Mouse (Mus musculus): ENCODE results near the gene Il6st. TPM values are rescaled to one million over a fixed set of nuclear protein-coding genes. Genes with fewer than 3 reads are reported as not detected.
A peak's percentile ranks its signal among the peaks of the same experiment; 100 is the strongest.

Il6st gene
- total RNA-seq, 1 experiment from 2014 or later = 23.8 TPM

GRCm38 (mm10) chr13:112469491-112469890 lies 5.6 kb downstream of the Il6st start:
- ATAC-seq (replicated peaks in 1 of 2; ENCODE audit: insufficient read depth in 1 of 2, low FRiP score in 2 of 2, low TSS enrichment in 1 of 2, low read depth in 1 of 2, poor library complexity in 2 of 2, severe bottlenecking in 2 of 2) = no peak

- ATAC-seq (replicated peaks in 1 of 2; ENCODE audit: insufficient read depth in 1 of 2, low FRiP score in 2 of 2, low TSS enrichment in 1 of 2, low read depth in 1 of 2, poor library complexity in 2 of 2, severe bottlenecking in 2 of 2) = no peak
Observed at GRCm38 (mm10) chr13:112471201-112471600, 7.3 kb downstream of the Il6st start.

- no peak for ATAC-seq (replicated peaks in 1 of 2; ENCODE audit: insufficient read depth in 1 of 2, low FRiP score in 2 of 2, low TSS enrichment in 1 of 2, low read depth in 1 of 2, poor library complexity in 2 of 2, severe bottlenecking in 2 of 2)
Observed at GRCm38 (mm10) chr13:112472401-112473023, 8.6 kb downstream of the Il6st start.

- ATAC-seq (replicated peaks in 1 of 2; ENCODE audit: insufficient read depth in 1 of 2, low FRiP score in 2 of 2, low TSS enrichment in 1 of 2, low read depth in 1 of 2, poor library complexity in 2 of 2, severe bottlenecking in 2 of 2) = peak in 1 of 2 experiments; percentile 10; a peak in 1 of 4 replicates
Observed at GRCm38 (mm10) chr13:112473757-112474755, 10.2 kb downstream of the Il6st start.

- ATAC-seq (replicated peaks in 1 of 2; ENCODE audit: insufficient read depth in 1 of 2, low FRiP score in 2 of 2, low TSS enrichment in 1 of 2, low read depth in 1 of 2, poor library complexity in 2 of 2, severe bottlenecking in 2 of 2) = no peak
Observed at GRCm38 (mm10) chr13:112479032-112479431, 15.2 kb downstream of the Il6st start.

GRCm38 (mm10) chr13:112479926-112480325 lies 16.1 kb downstream of the Il6st start:
- ATAC-seq (replicated peaks in 1 of 2; ENCODE audit: insufficient read depth in 1 of 2, low FRiP score in 2 of 2, low TSS enrichment in 1 of 2, low read depth in 1 of 2, poor library complexity in 2 of 2, severe bottlenecking in 2 of 2) = no peak

GRCm38 (mm10) chr13:112482525-112482924 lies 18.7 kb downstream of the Il6st start:
- no peak for ATAC-seq (replicated peaks in 1 of 2; ENCODE audit: insufficient read depth in 1 of 2, low FRiP score in 2 of 2, low TSS enrichment in 1 of 2, low read depth in 1 of 2, poor library complexity in 2 of 2, severe bottlenecking in 2 of 2)

- no peak for ATAC-seq (replicated peaks in 1 of 2; ENCODE audit: insufficient read depth in 1 of 2, low FRiP score in 2 of 2, low TSS enrichment in 1 of 2, low read depth in 1 of 2, poor library complexity in 2 of 2, severe bottlenecking in 2 of 2)
Observed at GRCm38 (mm10) chr13:112483015-112483414, 19.1 kb downstream of the Il6st start.

GRCm38 (mm10) chr13:112486236-112486635 lies 22.4 kb downstream of the Il6st start:
- no peak for ATAC-seq (replicated peaks in 1 of 2; ENCODE audit: insufficient read depth in 1 of 2, low FRiP score in 2 of 2, low TSS enrichment in 1 of 2, low read depth in 1 of 2, poor library complexity in 2 of 2, severe bottlenecking in 2 of 2)

- no peak for ATAC-seq (replicated peaks in 1 of 2; ENCODE audit: insufficient read depth in 1 of 2, low FRiP score in 2 of 2, low TSS enrichment in 1 of 2, low read depth in 1 of 2, poor library complexity in 2 of 2, severe bottlenecking in 2 of 2)
Observed at GRCm38 (mm10) chr13:112486676-112487075, 22.8 kb downstream of the Il6st start.

- ATAC-seq (replicated peaks in 1 of 2; ENCODE audit: insufficient read depth in 1 of 2, low FRiP score in 2 of 2, low TSS enrichment in 1 of 2, low read depth in 1 of 2, poor library complexity in 2 of 2, severe bottlenecking in 2 of 2) = no peak
Observed at GRCm38 (mm10) chr13:112490036-112490435, 26.2 kb downstream of the Il6st start.

- no peak for ATAC-seq (replicated peaks in 1 of 2; ENCODE audit: insufficient read depth in 1 of 2, low FRiP score in 2 of 2, low TSS enrichment in 1 of 2, low read depth in 1 of 2, poor library complexity in 2 of 2, severe bottlenecking in 2 of 2)
Observed at GRCm38 (mm10) chr13:112491636-112492284, 27.9 kb downstream of the Il6st start.

- ATAC-seq (replicated peaks in 1 of 2; ENCODE audit: insufficient read depth in 1 of 2, low FRiP score in 2 of 2, low TSS enrichment in 1 of 2, low read depth in 1 of 2, poor library complexity in 2 of 2, severe bottlenecking in 2 of 2) = no peak
Observed at GRCm38 (mm10) chr13:112492285-112492678, 28.4 kb downstream of the Il6st start.

GRCm38 (mm10) chr13:112494590-112494989 lies 30.7 kb downstream of the Il6st start:
- no peak for ATAC-seq (replicated peaks in 1 of 2; ENCODE audit: insufficient read depth in 1 of 2, low FRiP score in 2 of 2, low TSS enrichment in 1 of 2, low read depth in 1 of 2, poor library complexity in 2 of 2, severe bottlenecking in 2 of 2)

- ATAC-seq (replicated peaks in 1 of 2; ENCODE audit: insufficient read depth in 1 of 2, low FRiP score in 2 of 2, low TSS enrichment in 1 of 2, low read depth in 1 of 2, poor library complexity in 2 of 2, severe bottlenecking in 2 of 2) = no peak
Observed at GRCm38 (mm10) chr13:112500027-112500426, 36.2 kb downstream of the Il6st start.

GRCm38 (mm10) chr13:112500466-112500865 lies 36.6 kb downstream of the Il6st start:
- no peak for ATAC-seq (replicated peaks in 1 of 2; ENCODE audit: insufficient read depth in 1 of 2, low FRiP score in 2 of 2, low TSS enrichment in 1 of 2, low read depth in 1 of 2, poor library complexity in 2 of 2, severe bottlenecking in 2 of 2)

- ATAC-seq (replicated peaks in 1 of 2; ENCODE audit: insufficient read depth in 1 of 2, low FRiP score in 2 of 2, low TSS enrichment in 1 of 2, low read depth in 1 of 2, poor library complexity in 2 of 2, severe bottlenecking in 2 of 2) = no peak
Observed at GRCm38 (mm10) chr13:112503846-112504245, 40.0 kb downstream of the Il6st start.

GRCm38 (mm10) chr13:112505436-112505835 lies 41.6 kb downstream of the Il6st start:
- no peak for ATAC-seq (replicated peaks in 1 of 2; ENCODE audit: insufficient read depth in 1 of 2, low FRiP score in 2 of 2, low TSS enrichment in 1 of 2, low read depth in 1 of 2, poor library complexity in 2 of 2, severe bottlenecking in 2 of 2)
